Mouse (Mus musculus): ENCODE measurements around the gene Iffo2.

Iffo2 gene

DNA sequence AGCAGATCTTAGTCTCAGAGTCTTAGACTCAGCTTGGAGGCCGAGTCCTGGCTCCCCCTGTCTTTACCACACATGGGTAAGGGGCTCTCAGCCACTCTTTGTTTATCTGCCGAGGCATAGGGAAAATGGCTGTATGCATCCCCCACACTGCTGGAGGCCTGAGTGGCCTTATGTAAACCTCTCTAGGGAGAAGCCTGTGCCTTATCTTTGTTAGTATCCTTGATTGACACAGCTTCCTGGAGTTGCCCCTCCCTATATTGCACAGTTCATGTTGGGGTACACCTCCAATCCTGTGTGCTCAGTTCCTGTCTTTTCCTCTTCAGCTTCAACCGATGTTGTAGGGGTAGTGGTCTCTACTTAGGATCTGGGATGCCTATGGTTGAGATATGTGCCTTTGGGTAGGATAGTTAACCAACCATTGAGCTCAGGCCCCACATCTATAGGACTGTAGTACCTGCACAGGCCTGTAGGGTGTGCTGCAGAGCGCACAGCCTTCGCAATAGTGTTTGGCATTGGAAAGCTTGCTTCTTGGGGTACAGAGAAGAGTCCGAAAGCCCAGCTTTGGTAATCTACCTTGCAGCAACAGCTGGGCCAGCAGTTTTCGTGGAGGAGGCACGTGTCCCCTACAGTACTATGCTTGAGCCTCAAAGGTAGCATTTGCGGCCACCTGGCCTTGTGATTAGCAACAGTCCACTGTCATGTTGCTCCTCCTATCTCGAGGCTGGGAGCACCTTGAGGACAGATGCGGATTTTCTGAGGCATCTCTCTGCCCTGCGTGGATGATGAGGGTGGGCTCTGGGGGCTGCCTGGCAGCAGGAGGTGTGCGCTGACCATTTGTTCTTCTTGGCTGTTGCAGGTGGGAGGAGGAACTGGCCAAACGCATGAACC lies 72.3 kb downstream of the Iffo2 start, which contains the start of gene Gm21969:
Gm21969 (plus strand) TSS at position 830 of the 888 bp plus-strand sequence.
- ChIA-PET CTCF (interaction anchor here (0.5 to 7.0 kb wide), 127 partner anchors 8 to 1123 kb away, joined by 3 to 189 read pairs (median 5); partner anchors contain the start of genes Aldh4a1 (in 3 of the 4), Akr7a5 (in 1 of the 4) and Pqlc2 (in 1 of the 4)), POLR2A (interaction anchor here (0.5 to 2.3 kb wide), 27 partner anchors 9 to 901 kb away, joined by 3 to 22 read pairs (median 4); partner anchors contain the start of gene Aldh4a1 (in 3 of the 4))

DNA sequence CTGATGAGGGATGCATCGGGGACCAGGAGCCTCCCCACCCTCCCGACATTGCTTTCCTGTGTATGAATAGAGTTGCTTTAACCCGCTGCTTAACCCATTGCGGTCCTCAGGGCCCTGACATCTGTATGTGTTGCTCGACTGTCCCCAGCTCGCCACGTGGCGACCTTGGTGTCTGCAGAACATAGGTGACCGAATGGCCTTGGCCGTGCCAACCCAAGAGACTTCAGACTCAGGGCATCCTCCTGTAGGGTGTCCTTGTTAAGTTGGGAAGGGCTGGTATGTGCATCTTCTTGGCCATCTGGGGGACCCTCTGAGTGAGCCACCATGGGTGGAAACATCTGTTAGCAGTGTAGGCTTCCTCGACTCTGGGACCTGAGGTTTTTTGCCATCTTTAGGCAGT lies 74.9 kb downstream of the Iffo2 start:
- ChIA-PET POLR2A (interaction anchor here in 2 of 4 experiments (0.6 to 1.6 kb wide), 4 partner anchors 11 to 1543 kb away, joined by 3 to 4 read pairs (median 3); no protein-coding TSS in a partner anchor), CTCF (interaction anchor here (0.6 to 1.4 kb wide), 10 partner anchors 10 to 133 kb away, joined by 3 to 5 read pairs (median 3); no protein-coding TSS in a partner anchor)

GRCm38 (mm10) chr4:139606732-139607131 lies 76.4 kb downstream of the Iffo2 start:
- ChIA-PET POLR2A (interaction anchor here in 2 of 4 experiments (0.9 to 2.1 kb wide), 4 partner anchors 10 to 111 kb away, joined by 3 to 5 read pairs (median 4); no protein-coding TSS in a partner anchor), CTCF (interaction anchor here in 1 of 4 experiments (1.2 kb wide), 1 partner anchor 136 kb away, joined by 4 read pairs; no protein-coding TSS in a partner anchor)

GRCm38 (mm10) chr4:139608975-139609374 lies 78.6 kb downstream of the Iffo2 start:
- POLR2A ChIA-PET: interaction anchor here in 2 of 4 experiments (0.6 kb wide), 2 partner anchors 326 to 520 kb away, joined by 3 read pairs; no protein-coding TSS in a partner anchor
- CTCF ChIA-PET: interaction anchor here in 1 of 4 experiments (0.7 to 4.0 kb wide), 3 partner anchors 27 to 73 kb away, joined by 3 to 47 read pairs (median 7); no protein-coding TSS in a partner anchor

DNA sequence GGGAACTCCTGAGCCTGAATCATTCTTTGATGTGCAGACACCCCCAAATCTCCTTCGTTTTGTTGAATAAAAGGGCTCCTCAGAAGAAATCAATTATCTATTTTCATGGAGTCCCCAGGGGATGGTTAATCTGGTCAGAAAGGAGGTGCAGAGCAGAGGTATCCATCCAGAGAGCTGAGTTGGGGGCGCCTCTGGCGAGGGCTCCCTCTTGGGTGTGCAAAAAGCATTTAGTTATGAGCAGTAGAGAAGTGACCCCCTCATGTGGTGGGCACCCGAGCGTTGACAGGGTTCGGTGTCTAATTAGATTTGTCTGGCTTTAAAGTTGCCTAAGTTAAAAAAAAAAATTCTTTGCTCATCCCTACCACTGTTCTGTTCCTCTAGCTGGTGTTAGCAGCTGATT lies 80.6 kb downstream of the Iffo2 start:
- CTCF ChIA-PET: interaction anchor here (0.5 to 8.0 kb wide), 140 partner anchors 8 to 579 kb away, joined by 3 to 189 read pairs (median 4); partner anchors contain the start of genes Gm21969 (in 4 of the 4), Aldh4a1 (in 3 of the 4), Akr7a5 (in 1 of the 4) and Capzb (in 1 of the 4)
- POLR2A ChIA-PET: interaction anchor here in 3 of 4 experiments (0.6 to 2.8 kb wide), 16 partner anchors 8 to 605 kb away, joined by 3 to 14 read pairs (median 4); partner anchors contain the start of genes Aldh4a1 (in 2 of the 3) and Gm21969 (in 2 of the 3)

DNA sequence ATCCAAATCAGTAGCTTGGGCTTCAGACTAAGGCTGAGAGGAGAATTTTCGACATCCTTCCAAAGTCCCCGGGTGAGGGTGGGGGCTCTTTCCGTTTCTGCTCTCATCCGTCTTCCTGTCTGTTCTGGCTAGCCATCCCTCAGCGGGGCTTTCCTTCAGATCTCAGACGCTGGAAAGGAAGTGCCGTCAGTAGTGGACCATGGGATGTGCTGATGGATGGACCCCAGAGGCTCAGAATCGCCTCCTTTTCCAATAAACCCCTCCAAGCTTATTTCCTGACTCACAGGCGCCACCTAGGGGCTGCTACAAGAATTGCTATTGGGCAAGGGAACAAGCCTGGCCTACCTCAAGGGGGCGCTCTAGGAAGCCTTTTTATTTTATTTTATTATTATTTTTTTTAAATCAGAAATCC lies 81.2 kb downstream of the Iffo2 start:
- ChIA-PET CTCF (interaction anchor here (0.5 to 8.0 kb wide), 143 partner anchors 9 to 1029 kb away, joined by 3 to 189 read pairs (median 4); partner anchors contain the start of genes Gm21969 (in 4 of the 4), Aldh4a1 (in 3 of the 4), Akr7a5 (in 1 of the 4) and Capzb (in 1 of the 4)), POLR2A (interaction anchor here in 3 of 4 experiments (0.6 to 2.8 kb wide), 16 partner anchors 8 to 606 kb away, joined by 3 to 14 read pairs (median 4); partner anchors contain the start of genes Aldh4a1 (in 2 of the 3) and Gm21969 (in 2 of the 3))

GRCm38 (mm10) chr4:139614524-139615260 lies 84.3 kb downstream of the Iffo2 start:
- ChIA-PET CTCF (interaction anchor here in 3 of 4 experiments (0.9 to 8.0 kb wide), 3 partner anchors 12 to 40 kb away, joined by 3 to 189 read pairs (median 18); partner anchors contain the start of gene Gm21969 (in 2 of the 3)), POLR2A (interaction anchor here in 2 of 4 experiments (0.6 to 3.0 kb wide), 7 partner anchors 8 to 260 kb away, joined by 3 to 18 read pairs (median 4); partner anchors contain the start of genes Aldh4a1 (in 1 of the 2) and Gm21969 (in 1 of the 2))

DNA sequence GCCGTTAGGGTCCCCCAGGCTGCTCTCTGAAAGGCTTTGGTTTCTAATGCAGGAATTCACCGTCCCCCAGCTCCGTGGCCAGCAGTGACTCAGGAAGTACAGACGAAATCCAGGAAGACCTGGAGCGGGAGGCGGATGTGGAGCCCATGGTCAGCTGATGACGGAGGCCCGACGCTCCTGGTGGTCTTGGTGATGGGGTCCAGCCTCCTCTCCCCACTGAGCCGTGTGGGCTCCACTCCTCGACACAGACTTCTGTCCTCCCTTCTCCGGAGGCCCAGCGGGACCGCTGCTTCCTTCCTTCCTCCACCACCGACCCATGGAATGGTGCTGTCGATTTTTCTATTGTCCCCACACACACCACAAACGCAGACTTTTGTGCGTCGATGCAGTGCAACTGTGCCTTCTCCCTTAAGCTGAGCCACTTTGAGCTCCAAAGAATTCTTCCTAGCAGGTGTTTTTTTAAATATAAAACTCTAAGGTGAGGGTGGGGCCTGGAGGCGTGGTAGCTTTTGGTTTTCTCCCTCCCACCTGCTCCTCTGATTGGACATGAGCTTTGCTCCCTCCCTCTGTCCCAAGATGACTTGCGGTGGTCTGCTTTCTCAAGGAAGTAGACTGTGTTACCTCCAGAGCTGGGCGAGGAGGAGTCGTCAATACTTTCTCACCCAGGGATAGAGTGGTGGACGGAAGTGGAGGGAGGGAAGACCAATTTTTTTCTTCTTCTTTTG lies 86.1 kb downstream of the Iffo2 start:
- ChIA-PET CTCF (interaction anchor here (0.5 to 8.0 kb wide), 27 partner anchors 9 to 1518 kb away, joined by 3 to 189 read pairs (median 4); partner anchors contain the start of genes Gm21969 (in 3 of the 4), Akr7a5 (in 1 of the 4) and Pqlc2 (in 1 of the 4)), POLR2A (interaction anchor here in 3 of 4 experiments (0.6 to 3.0 kb wide), 40 partner anchors 8 to 910 kb away, joined by 3 to 22 read pairs (median 3); partner anchors contain the start of gene Gm21969 (in 2 of the 3))

DNA sequence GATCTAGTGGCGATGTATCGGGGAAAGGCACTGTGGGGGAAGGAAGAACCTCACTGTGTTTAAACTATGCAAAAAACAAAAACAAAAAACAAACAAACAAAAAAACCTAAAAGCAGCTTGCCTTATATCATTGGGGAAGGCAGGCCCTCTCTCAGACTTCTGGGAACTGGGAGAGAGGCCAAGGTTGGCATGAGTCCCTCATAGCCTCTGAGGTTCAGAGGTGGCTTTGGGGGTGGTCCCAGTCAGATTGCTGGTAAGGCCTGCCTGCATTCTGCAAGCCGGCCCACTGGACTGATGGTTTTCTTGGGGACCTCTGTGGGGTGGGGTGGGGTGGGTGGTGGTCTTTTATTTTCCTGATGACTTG lies 86.6 kb downstream of the Iffo2 start:
- ChIA-PET CTCF (interaction anchor here (0.5 to 8.0 kb wide), 23 partner anchors 9 to 1518 kb away, joined by 3 to 189 read pairs (median 4); partner anchors contain the start of genes Gm21969 (in 3 of the 4), Akr7a5 (in 1 of the 4) and Pqlc2 (in 1 of the 4)), POLR2A (interaction anchor here in 3 of 4 experiments (0.6 to 3.0 kb wide), 32 partner anchors 8 to 910 kb away, joined by 3 to 22 read pairs (median 3); partner anchors contain the start of gene Gm21969 (in 1 of the 3))

DNA sequence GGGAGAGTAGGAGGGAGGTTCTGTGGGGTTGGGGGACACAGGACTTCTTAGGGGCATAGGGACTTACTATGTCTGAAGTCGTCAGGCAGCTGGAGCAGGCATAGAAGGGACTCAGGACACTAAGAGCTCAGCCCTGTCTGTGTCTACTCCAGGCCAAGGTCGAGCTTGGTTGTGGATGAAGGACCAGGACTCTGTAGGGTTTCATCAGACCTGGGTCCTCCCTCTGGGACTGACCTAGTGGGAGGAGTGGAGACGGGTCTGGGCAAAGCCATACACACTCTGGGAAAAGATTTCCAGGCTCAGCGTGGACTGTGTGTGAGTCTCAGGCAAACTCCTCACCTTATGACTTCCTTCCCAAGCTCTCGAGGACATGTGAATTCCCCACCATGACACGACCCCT lies 89.4 kb downstream of the Iffo2 start:
- CTCF ChIA-PET: interaction anchor here (0.7 to 4.8 kb wide), 6 partner anchors 8 to 27 kb away, joined by 3 to 48 read pairs (median 4); partner anchors contain the start of gene Gm21969 (in 2 of the 4)
- POLR2A ChIA-PET: interaction anchor here in 3 of 4 experiments (0.5 to 1.7 kb wide), 6 partner anchors 8 to 399 kb away, joined by 3 to 5 read pairs (median 4); no protein-coding TSS in a partner anchor

GRCm38 (mm10) chr4:139622373-139623282 lies 92.3 kb downstream of the Iffo2 start, which contains the start of gene Aldh4a1:
TSS of gene Aldh4a1 (plus strand) at chr4:139622866.
- CTCF ChIA-PET: interaction anchor here (0.5 to 4.8 kb wide), 28 partner anchors 10 to 1793 kb away, joined by 3 to 48 read pairs (median 4); partner anchors contain the start of genes Gm21969 (in 3 of the 4), Akr7a5 (in 1 of the 4) and Pqlc2 (in 1 of the 4)
- POLR2A ChIA-PET: interaction anchor here in 3 of 4 experiments (0.5 to 2.6 kb wide), 51 partner anchors 8 to 1662 kb away, joined by 3 to 35 read pairs (median 4); partner anchors contain the start of genes Gm21969 (in 3 of the 3), Akr7a5 (in 1 of the 3) and Pqlc2 (in 1 of the 3)

- CTCF ChIA-PET: interaction anchor here (1.0 to 4.8 kb wide), 19 partner anchors 12 to 118 kb away, joined by 3 to 48 read pairs (median 6); partner anchors contain the start of gene Gm21969 (in 3 of the 4)
- POLR2A ChIA-PET: interaction anchor here in 3 of 4 experiments (0.6 to 2.6 kb wide), 44 partner anchors 8 to 1035 kb away, joined by 3 to 35 read pairs (median 4); partner anchors contain the start of genes Gm21969 (in 3 of the 3), Akr7a5 (in 1 of the 3) and Pqlc2 (in 1 of the 3)
These were observed 93.2 kb downstream of the Iffo2 start for GRCm38 (mm10) chr4:139623434-139624115.

- POLR2A ChIA-PET: interaction anchor here in 2 of 4 experiments (0.7 to 2.1 kb wide), 6 partner anchors 8 to 135 kb away, joined by 3 to 8 read pairs (median 4); no protein-coding TSS in a partner anchor
- CTCF ChIA-PET: interaction anchor here in 2 of 4 experiments (1.6 to 4.8 kb wide), 4 partner anchors 12 to 50 kb away, joined by 3 to 48 read pairs (median 9); no protein-coding TSS in a partner anchor
These were observed 93.8 kb downstream of the Iffo2 start for GRCm38 (mm10) chr4:139624116-139624489.

DNA sequence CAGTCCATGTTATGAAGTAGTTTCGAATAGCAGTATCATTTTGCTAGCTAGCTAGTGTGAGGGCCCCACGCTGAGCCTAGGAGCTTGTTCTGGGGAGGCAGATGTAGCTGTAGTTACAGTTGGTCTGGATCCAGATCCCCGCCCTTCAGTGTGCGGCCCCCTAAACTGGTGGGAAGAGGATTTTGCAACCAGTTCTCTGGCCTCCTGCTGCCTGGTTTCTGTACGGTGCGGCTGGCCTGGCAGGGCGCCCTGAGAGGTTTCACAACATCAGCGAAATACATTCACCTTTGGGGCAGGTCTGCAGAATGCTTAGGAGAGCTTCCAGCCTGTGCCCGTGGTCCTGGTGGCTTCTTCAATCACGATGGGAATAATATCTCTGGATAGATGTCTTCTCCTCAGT lies 94.4 kb downstream of the Iffo2 start:
- CTCF ChIA-PET: interaction anchor here in 2 of 4 experiments (0.6 to 1.3 kb wide), 2 partner anchors 22 to 44 kb away, joined by 3 to 4 read pairs; partner anchors contain the start of gene Gm21969 (in 1 of the 2)
- POLR2A ChIA-PET: interaction anchor here in 2 of 4 experiments (0.8 to 1.4 kb wide), 7 partner anchors 8 to 136 kb away, joined by 3 to 6 read pairs (median 3); no protein-coding TSS in a partner anchor
